Mouse (Mus musculus) pancreas, adult 10 weeks (tissue): Measurements from ENCODE around the gene Lmo2. TPM values are rescaled to one million over a fixed set of nuclear protein-coding genes. Genes with fewer than 3 reads are reported as not detected.

Experiments
- polyA plus RNA-seq: library from polyadenylated mRNA; stranded (reverse); fragments of 350-450 nt; fragmentation: Illumina TruSeq; extraction: RNeasy Lipid Tissue Mini Kit (QIAGEN cat#74804); gene quantifications from one replicate; pipeline ENCODE4 v1.2.3, GENCODE M21; 2015; ENCODE audit warnings: low read depth, low replicate concordance; ENCODE audit not compliant: insufficient read depth

The Lmo2 gene
- polyA plus RNA-seq = 10.4 TPM

GRCm38 (mm10) chr2:103957649-103958546 is at the start of gene Lmo2:
Gene Lmo2, plus strand, starts transcription at chr2:103957986.

GRCm38 (mm10) chr2:104027458-104028138 is 69.8 kb downstream of the Lmo2 start, which contains the start of gene Fbxo3:
Gene Fbxo3, plus strand, starts transcription at chr2:104027721.

GRCm38 (mm10) chr2:104028139-104028723 is 70.4 kb downstream of the Lmo2 start, which contains the start of gene 4931422A03Rik:
Gene 4931422A03Rik, minus strand, starts transcription at chr2:104028361.

Other genes starting within 250 kb of the Lmo2 start
- gene Nat10, start 196.7 kb upstream of the Lmo2 start, polyA plus RNA-seq = 13.7 TPM
- 25.7 TPM for gene Caprin1, start 160.3 kb upstream of the Lmo2 start, polyA plus RNA-seq
- gene Fbxo3, start 69.7 kb downstream of the Lmo2 start, polyA plus RNA-seq = 8.1 TPM
- not detected for gene 4931422A03Rik, start 70.4 kb downstream of the Lmo2 start, polyA plus RNA-seq
- not detected for gene Gm10912, start 107.8 kb downstream of the Lmo2 start, polyA plus RNA-seq
- gene Gm10799, start 110.6 kb downstream of the Lmo2 start, polyA plus RNA-seq = not detected
- gene Cd59b, start 111.9 kb downstream of the Lmo2 start, polyA plus RNA-seq = 2.3 TPM
- gene Cd59a, start 137.8 kb downstream of the Lmo2 start, polyA plus RNA-seq = 6.0 TPM
- not detected for gene A930018P22Rik, start 164.8 kb downstream of the Lmo2 start, polyA plus RNA-seq